Mouse (Mus musculus) midbrain, embryonic 15.5 days (tissue): ENCODE results near the gene Gm43191. TPM values are rescaled to one million over a fixed set of nuclear protein-coding genes. Genes with fewer than 3 reads are reported as not detected.
A peak's percentile ranks its signal among the peaks of the same experiment; 100 is the strongest.

Experiments used
- ATAC-seq: fragments of 200-750 bp; cut with Nextera tagmentation; replicated peaks from 2 replicates; pipeline ENCODE4 v1.8.0; 2017; ENCODE audit warnings: moderate TSS enrichment
- H3K27ac ChIP-seq: fragments of 300-500 bp; sonication (generic); 2 replicates; pipeline ENCODE4 v1.5.1; 2015; ENCODE audit warnings: mild to moderate bottlenecking, inconsistent platforms
- H3K27me3 ChIP-seq: fragments of 300-500 bp; sonication (generic); replicated peaks from 2 replicates; pipeline ENCODE4 v1.6.1; 2015; ENCODE audit warnings: inconsistent platforms
- H3K36me3 ChIP-seq: fragments of 300-500 bp; sonication (generic); replicated peaks from 2 replicates; pipeline ENCODE4 v1.6.1; 2015; ENCODE audit warnings: inconsistent platforms
- H3K4me1 ChIP-seq: fragments of 300-500 bp; sonication (generic); 2 replicates; pipeline ENCODE4 v1.6.1; 2015; ENCODE audit warnings: inconsistent platforms
- H3K4me2 ChIP-seq: fragments of 300-500 bp; sonication (generic); 2 replicates; pipeline ENCODE4 v1.6.1; 2015; ENCODE audit warnings: inconsistent platforms, mild to moderate bottlenecking, moderate library complexity
- H3K4me3 ChIP-seq: fragments of 300-500 bp; sonication (generic); 2 replicates; pipeline ENCODE4 v1.5.1; 2015; ENCODE audit warnings: mild to moderate bottlenecking, inconsistent platforms
- H3K9ac ChIP-seq: fragments of 300-500 bp; sonication (generic); 2 replicates; pipeline ENCODE4 v1.6.1; 2015; ENCODE audit warnings: mild to moderate bottlenecking, inconsistent platforms
- H3K9me3 ChIP-seq: fragments of 300-500 bp; sonication (generic); 2 replicates; pipeline ENCODE4 v1.6.1; 2016; ENCODE audit warnings: inconsistent platforms
- WGBS: fragments of 180-500 bp; shearing (Covaris S2); methylation state at CpG from one replicate; pipeline ENCODE4 v1.1.7; 2015; ENCODE audit warnings: mixed read lengths; 5-methylcytosine and 5-hydroxymethylcytosine counted together
- polyA plus RNA-seq: library from polyadenylated mRNA; unstranded; fragments of >200 nt; fragmentation: Nextera tagmentation; extraction: Ambion mirVana; gene quantifications from 2 replicates; pipeline ENCODE4 v1.2.1, GENCODE M21; 2015

Gm43191 gene
- not detected in 2 replicates for polyA plus RNA-seq

GRCm38 (mm10) chr3:116681160-116681559 lies at the start of gene Gm43191:
Gene Gm43191 (minus strand): TSS chr3:116681260.
- no peak within 1 kb of the TSS for H3K27ac ChIP-seq
- no peak within 1 kb of the TSS for H3K4me2 ChIP-seq
- 94% methylated on average over 1 of the region's 1 CpGs for WGBS
- no peak within 1 kb of the TSS for H3K4me3 ChIP-seq
- H3K9ac ChIP-seq, result no peak within 1 kb of the TSS
- no peaks in the 10 kb centered on the region for H3K4me1 ChIP-seq
- no peak for ATAC-seq
- no peaks in the 10 kb centered on the region for H3K36me3 ChIP-seq
- no peaks in the 10 kb centered on the region for H3K27me3 ChIP-seq
- no peaks in the 10 kb centered on the region for H3K9me3 ChIP-seq

- Histone ChIP-seq H3K27me3 (no peaks in the 10 kb centered on the region), H3K9me3 (no peaks in the 10 kb centered on the region), H3K4me1 (no peaks in the 10 kb centered on the region), H3K36me3 (no peaks in the 10 kb centered on the region), H3K4me2 (no peak overlapping the region), H3K27ac (no peak overlapping the region), H3K9ac (no peak overlapping the region), H3K4me3 (no peak overlapping the region)
- no peak; the same call in 1 of the 2 replicates for ATAC-seq
- WGBS, result 74% methylated on average over 2 of the region's 2 CpGs
These were observed 48.6 kb upstream of the Gm43191 start for GRCm38 (mm10) chr3:116729483-116730174.

GRCm38 (mm10) chr3:116726807-116727206 lies 45.7 kb upstream of the Gm43191 start:
- H3K27ac ChIP-seq, result no peak overlapping the region
- no peak overlapping the region for H3K4me3 ChIP-seq
- H3K4me2 ChIP-seq, result no peak overlapping the region
- no peak for ATAC-seq
- H3K9me3 ChIP-seq, result no peaks in the 10 kb centered on the region
- H3K36me3 ChIP-seq, result no peaks in the 10 kb centered on the region
- no peaks in the 10 kb centered on the region for H3K4me1 ChIP-seq
- WGBS, result 76% methylated on average over 9 of the region's 9 CpGs
- no peaks in the 10 kb centered on the region for H3K27me3 ChIP-seq
- no peak overlapping the region for H3K9ac ChIP-seq

- H3K27me3 ChIP-seq, result no peaks in the 10 kb centered on the region
- H3K27ac ChIP-seq, result no peak overlapping the region
- ATAC-seq, result no peak
- no peak overlapping the region for H3K4me3 ChIP-seq
- no peaks in the 10 kb centered on the region for H3K36me3 ChIP-seq
- H3K4me1 ChIP-seq, result no peaks in the 10 kb centered on the region
- H3K9me3 ChIP-seq, result no peaks in the 10 kb centered on the region
- WGBS, result 53% methylated on average over 10 of the region's 10 CpGs
- H3K9ac ChIP-seq, result no peak overlapping the region
- no peak overlapping the region for H3K4me2 ChIP-seq
These were observed 42.7 kb upstream of the Gm43191 start for GRCm38 (mm10) chr3:116723496-116724481.

- Histone ChIP-seq H3K4me1 (no peaks in the 10 kb centered on the region), H3K36me3 (no peaks in the 10 kb centered on the region), H3K9me3 (no peaks in the 10 kb centered on the region), H3K9ac (no peak overlapping the region), H3K4me3 (no peak overlapping the region), H3K27ac (no peak overlapping the region), H3K27me3 (no peaks in the 10 kb centered on the region), H3K4me2 (no peak overlapping the region)
- 81% methylated on average over 4 of the region's 4 CpGs for WGBS
- ATAC-seq, result no peak
These were observed 41.9 kb upstream of the Gm43191 start for GRCm38 (mm10) chr3:116722980-116723379.

GRCm38 (mm10) chr3:116718951-116719350 lies 37.9 kb upstream of the Gm43191 start:
- Histone ChIP-seq H3K4me1 (no peaks in the 10 kb centered on the region), H3K27me3 (no peaks in the 10 kb centered on the region), H3K4me2 (no peak overlapping the region), H3K36me3 (no peaks in the 10 kb centered on the region), H3K9me3 (no peaks in the 10 kb centered on the region), H3K4me3 (no peak overlapping the region), H3K9ac (no peak overlapping the region), H3K27ac (no peak overlapping the region)
- WGBS, result 80% methylated on average over 3 of the region's 3 CpGs
- ATAC-seq, result no peak

GRCm38 (mm10) chr3:116713031-116713430 lies 32.0 kb upstream of the Gm43191 start:
- WGBS, result 41% methylated on average over 5 of the region's 5 CpGs
- peak overlapping the region; percentile 89 for H3K4me3 ChIP-seq

GRCm38 (mm10) chr3:116712436-116712881 lies 31.4 kb upstream of the Gm43191 start, which contains the start of gene Slc35a3:
Gene Slc35a3 (minus strand): TSS chr3:116712831.
- H3K36me3 ChIP-seq, result no peaks in the 10 kb centered on the region
- peak within 1 kb of the TSS; percentile 93 for H3K9ac ChIP-seq
- H3K4me2 ChIP-seq, result peak within 1 kb of the TSS; percentile 61
- H3K27me3 ChIP-seq, result no peaks in the 10 kb centered on the region
- peak within 1 kb of the TSS; percentile 53 for H3K27ac ChIP-seq
- peak; percentile 66 for ATAC-seq
- 4% methylated on average over 8 of the region's 8 CpGs for WGBS
- peak within 1 kb of the TSS; percentile 89 for H3K4me3 ChIP-seq
- H3K4me1 ChIP-seq, result peaks cover 11% of the 10 kb centered on the region
- no peaks in the 10 kb centered on the region for H3K9me3 ChIP-seq

More at GRCm38 (mm10) chr3:116713031-116713430, 32.0 kb upstream of the Gm43191 start:
- Histone ChIP-seq H3K36me3 (no peaks in the 10 kb centered on the region), H3K27me3 (no peaks in the 10 kb centered on the region), H3K4me1 (peaks cover 11% of the 10 kb centered on the region), H3K9ac (peak overlapping the region; percentile 93; the same call in 1 of the 2 replicates), H3K9me3 (no peaks in the 10 kb centered on the region), H3K4me2 (peak overlapping the region; percentile 61), H3K27ac (no peak overlapping the region)
- no peak for ATAC-seq

GRCm38 (mm10) chr3:116711624-116712435 lies 30.8 kb upstream of the Gm43191 start:
- H3K9me3 ChIP-seq, result no peaks in the 10 kb centered on the region
- H3K27ac ChIP-seq, result peak overlapping the region; percentile 53
- H3K4me2 ChIP-seq, result peak overlapping the region; percentile 61
- peak overlapping the region; percentile 93 for H3K9ac ChIP-seq
- peak overlapping the region; percentile 89 for H3K4me3 ChIP-seq
- peaks cover 11% of the 10 kb centered on the region for H3K4me1 ChIP-seq
- H3K36me3 ChIP-seq, result no peaks in the 10 kb centered on the region
- WGBS, result under 1% methylated on average over 83 of the region's 85 CpGs
- no peaks in the 10 kb centered on the region for H3K27me3 ChIP-seq
- peak; percentile 96 for ATAC-seq

- Histone ChIP-seq H3K4me3 (peak overlapping the region; percentile 89), H3K4me1 (peaks cover 11% of the 10 kb centered on the region), H3K27ac (no peak overlapping the region), H3K27me3 (no peaks in the 10 kb centered on the region), H3K9me3 (no peaks in the 10 kb centered on the region), H3K36me3 (no peaks in the 10 kb centered on the region), H3K4me2 (peak overlapping the region; percentile 61), H3K9ac (peak overlapping the region; percentile 93; the same call in 1 of the 2 replicates)
- 59% methylated on average over 9 of the region's 9 CpGs for WGBS
- no peak for ATAC-seq
These were observed 29.9 kb upstream of the Gm43191 start for GRCm38 (mm10) chr3:116710941-116711340.

GRCm38 (mm10) chr3:116705637-116706204 lies 24.7 kb upstream of the Gm43191 start:
- Histone ChIP-seq H3K36me3 (no peaks in the 10 kb centered on the region), H3K4me2 (no peak overlapping the region), H3K4me1 (peaks cover 3% of the 10 kb centered on the region), H3K9ac (no peak overlapping the region), H3K4me3 (no peak overlapping the region), H3K9me3 (no peaks in the 10 kb centered on the region), H3K27me3 (no peaks in the 10 kb centered on the region), H3K27ac (no peak overlapping the region)
- ATAC-seq, result no peak
- 80% methylated on average over 1 of the region's 1 CpGs for WGBS
